Mouse (Mus musculus): ENCODE measurements around the gene Olfr1258.
"Not testable (repeated sequence)": the region's sequence is repeated elsewhere in the genome, so short reads cannot be mapped to it uniquely, and the experiment has no call there.

Olfr1258 gene

GRCm38 (mm10) chr2:89927009-89927408 lies at the start of gene Olfr1258:
Gene Olfr1258 (plus strand): TSS chr2:89927309.
- no peak for DNase-seq (ENCODE audit: low read depth)

- no peak for DNase-seq (ENCODE audit: low read depth)
Observed at GRCm38 (mm10) chr2:89878137-89878536, 49.0 kb upstream of the Olfr1258 start, which contains the start of gene Olfr1257. Gene Olfr1257 (plus strand): TSS chr2:89878437.

- DNase-seq (ENCODE audit: low read depth) = not testable (repeated sequence)
Observed at GRCm38 (mm10) chr2:89912616-89913015, 14.5 kb upstream of the Olfr1258 start.

GRCm38 (mm10) chr2:89948564-89948963 lies 21.5 kb downstream of the Olfr1258 start, which contains the start of gene Olfr1259:
Gene Olfr1259 (minus strand): TSS chr2:89948664.
- DNase-seq (ENCODE audit: low read depth) = no peak

GRCm38 (mm10) chr2:89974184-89974583 lies 47.1 kb downstream of the Olfr1258 start, which contains the start of gene Olfr1260:
Gene Olfr1260 (plus strand): TSS chr2:89974340.
- no peak for DNase-seq (ENCODE audit: low read depth)

GRCm38 (mm10) chr2:89977709-89978108 lies 50.6 kb downstream of the Olfr1258 start:
- DNase-seq (ENCODE audit: low read depth) = no peak

Data from 416B (cell line).